Mouse (Mus musculus): ENCODE results near the gene Ddx28.

GRCm38 (mm10) chr8:106044151-106044550 lies 32.5 kb upstream of the Ddx28 start:
- TF ChIP-seq CTCF (IDR thresholded peaks at IDR 0.05; ENCODE audit: borderline replicate concordance, control insufficient read depth, extremely low read depth, insufficient read depth, low read length, poor library complexity) = no peak
- no peak for TF ChIP-seq POLR2A (IDR thresholded peaks at IDR 0.05; ENCODE audit: control insufficient read depth, extremely low read depth, insufficient read depth, low read length, poor library complexity)
